Mouse (Mus musculus): ENCODE data around the gene Csk. TPM values are rescaled to one million over a fixed set of nuclear protein-coding genes. Genes with fewer than 3 reads are reported as not detected.

Gene Csk
- polyA plus RNA-seq, 1 experiment = not detected

DNA sequence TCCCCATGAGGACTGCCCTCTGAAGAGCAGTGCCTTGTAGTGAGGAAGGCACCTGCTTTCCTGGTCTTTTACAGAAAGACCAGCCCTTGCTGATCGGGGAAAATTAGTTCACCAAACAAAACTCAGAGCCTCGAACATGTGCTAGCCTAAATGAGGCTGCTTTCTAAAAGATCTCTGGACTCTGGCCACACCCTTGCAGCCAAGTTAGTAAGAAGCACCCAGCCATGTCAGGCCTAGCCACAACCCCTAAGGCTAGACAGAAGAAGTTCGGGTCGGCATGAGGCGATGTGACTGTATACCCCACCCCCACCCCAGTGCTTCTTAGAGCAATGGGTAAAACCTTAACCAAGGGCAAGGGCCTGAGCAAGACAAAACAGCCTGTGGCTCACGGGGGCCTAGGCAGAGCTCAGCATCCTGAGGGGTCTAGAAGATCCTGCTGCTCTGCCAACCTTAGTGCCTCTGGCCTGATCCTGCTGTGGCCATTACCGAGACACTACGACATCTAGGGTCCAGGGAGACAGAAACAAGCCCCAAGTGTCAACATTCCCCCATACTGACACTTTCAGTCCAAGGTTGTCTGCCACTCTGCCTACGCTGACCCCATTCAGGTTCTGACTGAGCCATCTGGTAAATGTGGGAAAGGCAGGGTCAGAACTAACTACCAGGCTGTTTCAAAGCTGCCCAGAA, 10.1 kb downstream of the Csk start:
- peak overlapping the region; percentile 68 for H3K27ac ChIP-seq (ENCODE audit: insufficient read depth, low read depth, low read length)
- H3K4me3 ChIP-seq (ENCODE audit: insufficient read depth, low read depth, low read length) = peak overlapping the region; percentile 90
- WGBS = 18% methylated on average over 9 of the region's 9 CpGs
- TF ChIP-seq POLR2A (IDR thresholded peaks at IDR 0.05; ENCODE audit: insufficient read depth, low read depth, low read length) = no peak
- TF ChIP-seq CTCF (IDR thresholded peaks at IDR 0.05; ENCODE audit: insufficient read depth, low read depth, low read length) = no peak
- peaks cover 56% of the 10 kb centered on the region for H3K4me1 ChIP-seq (ENCODE audit: control insufficient read depth, insufficient read depth, low read length)

DNA sequence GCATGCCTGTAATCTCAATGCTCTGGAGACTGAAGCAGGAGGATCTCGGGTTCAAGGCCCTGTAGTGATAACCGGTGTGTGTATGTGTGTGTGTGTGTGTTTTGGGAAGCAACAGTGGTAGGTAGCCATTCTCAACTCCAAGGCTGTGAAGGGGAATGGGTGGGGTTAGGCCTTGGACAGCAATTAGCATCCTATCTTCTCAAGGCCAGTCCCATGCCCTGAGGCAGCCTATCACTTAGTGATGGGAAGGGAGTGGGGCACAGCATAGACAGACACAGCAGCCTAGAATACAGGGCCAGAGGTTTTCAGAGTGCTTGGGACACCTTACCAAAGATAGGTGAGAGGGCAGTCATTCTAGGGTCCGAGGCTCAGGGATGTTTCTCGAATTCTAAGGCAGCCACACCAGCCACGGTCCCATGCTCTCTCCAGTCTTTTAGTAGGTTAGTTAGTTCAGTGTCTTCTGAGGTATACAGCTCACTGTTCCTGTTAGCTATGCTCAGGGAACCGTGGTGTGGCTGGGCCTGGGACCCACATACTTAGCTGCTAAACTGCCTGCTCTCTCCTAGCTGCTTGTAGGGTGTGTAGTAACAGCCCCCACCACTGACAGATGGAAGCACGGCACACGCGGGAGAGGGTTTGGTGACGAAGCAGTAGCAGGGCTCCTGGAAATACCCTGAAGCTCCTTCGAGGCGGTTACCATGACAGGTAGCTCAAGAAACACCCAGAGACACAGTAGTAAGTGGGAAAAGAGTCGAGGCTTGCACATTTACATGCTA, 11.5 kb downstream of the Csk start:
- Histone ChIP-seq H3K27ac (ENCODE audit: insufficient read depth, low read depth, low read length) (peak overlapping the region; percentile 87), H3K4me1 (ENCODE audit: control insufficient read depth, insufficient read depth, low read length) (peaks cover 64% of the 10 kb centered on the region), H3K4me3 (ENCODE audit: insufficient read depth, low read depth, low read length) (peak overlapping the region; percentile 10)
- 48% methylated on average over 13 of the region's 13 CpGs for WGBS
- TF ChIP-seq POLR2A (IDR thresholded peaks at IDR 0.05; ENCODE audit: insufficient read depth, low read depth, low read length) = no peak
- no peak for TF ChIP-seq CTCF (IDR thresholded peaks at IDR 0.05; ENCODE audit: insufficient read depth, low read depth, low read length)

DNA sequence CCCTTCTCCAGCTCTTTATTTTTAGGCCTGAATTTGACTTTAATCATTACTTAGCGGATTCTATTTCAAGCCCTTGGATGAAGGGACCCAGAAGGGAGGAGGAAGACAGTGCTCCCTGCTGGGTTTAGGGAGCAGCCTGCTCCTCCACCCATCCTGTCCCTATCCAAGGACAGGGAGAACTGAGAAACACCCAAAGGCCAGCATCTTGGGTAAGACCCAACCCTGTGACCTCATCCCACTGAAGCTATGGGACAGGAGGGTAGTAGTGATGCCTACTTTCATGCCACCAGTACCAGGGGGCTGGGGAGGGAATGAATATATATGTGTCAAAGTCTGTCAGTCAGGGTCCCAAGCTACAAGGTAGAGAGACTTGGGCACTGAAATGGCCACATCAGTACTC, 12.4 kb downstream of the Csk start:
- WGBS = 8% methylated on average over 1 of the region's 1 CpGs
- H3K27ac ChIP-seq (ENCODE audit: insufficient read depth, low read depth, low read length) = peak overlapping the region; percentile 87
- H3K4me3 ChIP-seq (ENCODE audit: insufficient read depth, low read depth, low read length) = no peak overlapping the region
- TF ChIP-seq CTCF (IDR thresholded peaks at IDR 0.05; ENCODE audit: insufficient read depth, low read depth, low read length) (no peak), POLR2A (IDR thresholded peaks at IDR 0.05; ENCODE audit: insufficient read depth, low read depth, low read length) (no peak)
- H3K4me1 ChIP-seq (ENCODE audit: control insufficient read depth, insufficient read depth, low read length) = peaks cover 62% of the 10 kb centered on the region

DNA sequence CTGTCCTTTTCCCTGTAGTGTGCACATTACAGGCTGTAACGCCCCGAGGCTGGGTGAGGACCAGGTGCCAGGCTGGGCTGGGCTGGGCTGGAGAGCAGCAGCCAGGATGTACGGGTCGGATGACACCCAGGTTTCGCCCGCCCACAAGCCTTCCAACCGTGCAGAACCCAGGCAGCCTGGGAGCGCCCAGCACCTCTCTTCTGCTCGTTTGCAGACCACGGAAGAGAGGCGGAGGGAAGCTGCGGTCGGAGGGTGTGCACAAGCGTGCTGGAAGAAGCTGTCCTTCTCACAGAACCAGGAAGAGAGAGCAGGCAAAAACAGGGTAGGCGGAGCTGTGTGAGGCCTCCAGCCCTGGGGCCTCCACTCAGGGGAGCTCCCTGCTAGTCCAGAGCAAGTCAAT, 13.0 kb downstream of the Csk start:
- WGBS = 17% methylated on average over 15 of the region's 15 CpGs
- peaks cover 62% of the 10 kb centered on the region for H3K4me1 ChIP-seq (ENCODE audit: control insufficient read depth, insufficient read depth, low read length)
- peak overlapping the region; percentile 26 for H3K4me3 ChIP-seq (ENCODE audit: insufficient read depth, low read depth, low read length)
- TF ChIP-seq POLR2A (IDR thresholded peaks at IDR 0.05; ENCODE audit: insufficient read depth, low read depth, low read length) = 0 out of 2 replicates have a peak, but pooled peaks have one; percentile 5
- no peak for TF ChIP-seq CTCF (IDR thresholded peaks at IDR 0.05; ENCODE audit: insufficient read depth, low read depth, low read length)
- peak overlapping the region; percentile 87 for H3K27ac ChIP-seq (ENCODE audit: insufficient read depth, low read depth, low read length)

DNA sequence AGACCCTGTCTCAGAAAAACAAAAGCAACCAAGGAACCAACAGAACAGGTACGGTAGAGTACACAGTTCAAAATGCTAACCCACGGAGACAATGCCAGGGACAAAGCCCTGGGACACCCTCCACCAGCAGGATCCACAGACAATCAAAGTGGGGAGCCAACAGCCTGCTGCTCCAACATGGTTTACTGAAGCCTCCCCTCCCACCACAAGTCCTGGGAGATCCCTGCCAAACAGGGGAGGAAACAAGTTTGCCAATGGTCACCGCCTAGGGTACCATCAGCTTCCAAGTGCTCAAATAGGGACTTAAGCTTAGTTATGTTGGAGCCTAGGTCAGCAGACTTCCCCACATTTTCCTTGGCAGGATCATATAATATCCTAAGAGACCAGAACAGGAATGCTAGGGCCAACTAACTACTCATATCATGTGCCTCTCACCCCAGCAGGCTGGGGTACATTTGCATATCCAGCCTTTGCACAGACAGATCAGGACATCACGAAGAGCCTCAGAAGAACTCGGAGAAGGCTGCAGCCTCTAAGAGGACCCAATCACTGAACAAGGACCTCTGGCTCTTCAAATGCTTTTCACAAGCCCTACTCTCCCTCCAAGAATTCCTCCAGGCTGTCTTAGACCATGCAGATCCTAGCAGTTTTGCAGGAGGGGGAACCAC, 13.6 kb downstream of the Csk start:
- Histone ChIP-seq H3K4me1 (ENCODE audit: control insufficient read depth, insufficient read depth, low read length) (peaks cover 66% of the 10 kb centered on the region), H3K27ac (ENCODE audit: insufficient read depth, low read depth, low read length) (peak overlapping the region; percentile 87), H3K4me3 (ENCODE audit: insufficient read depth, low read depth, low read length) (peak overlapping the region; percentile 26)
- WGBS = 29% methylated on average over 5 of the region's 5 CpGs
- TF ChIP-seq POLR2A (IDR thresholded peaks at IDR 0.05; ENCODE audit: insufficient read depth, low read depth, low read length) = no peak
- no peak for TF ChIP-seq CTCF (IDR thresholded peaks at IDR 0.05; ENCODE audit: insufficient read depth, low read depth, low read length)

DNA sequence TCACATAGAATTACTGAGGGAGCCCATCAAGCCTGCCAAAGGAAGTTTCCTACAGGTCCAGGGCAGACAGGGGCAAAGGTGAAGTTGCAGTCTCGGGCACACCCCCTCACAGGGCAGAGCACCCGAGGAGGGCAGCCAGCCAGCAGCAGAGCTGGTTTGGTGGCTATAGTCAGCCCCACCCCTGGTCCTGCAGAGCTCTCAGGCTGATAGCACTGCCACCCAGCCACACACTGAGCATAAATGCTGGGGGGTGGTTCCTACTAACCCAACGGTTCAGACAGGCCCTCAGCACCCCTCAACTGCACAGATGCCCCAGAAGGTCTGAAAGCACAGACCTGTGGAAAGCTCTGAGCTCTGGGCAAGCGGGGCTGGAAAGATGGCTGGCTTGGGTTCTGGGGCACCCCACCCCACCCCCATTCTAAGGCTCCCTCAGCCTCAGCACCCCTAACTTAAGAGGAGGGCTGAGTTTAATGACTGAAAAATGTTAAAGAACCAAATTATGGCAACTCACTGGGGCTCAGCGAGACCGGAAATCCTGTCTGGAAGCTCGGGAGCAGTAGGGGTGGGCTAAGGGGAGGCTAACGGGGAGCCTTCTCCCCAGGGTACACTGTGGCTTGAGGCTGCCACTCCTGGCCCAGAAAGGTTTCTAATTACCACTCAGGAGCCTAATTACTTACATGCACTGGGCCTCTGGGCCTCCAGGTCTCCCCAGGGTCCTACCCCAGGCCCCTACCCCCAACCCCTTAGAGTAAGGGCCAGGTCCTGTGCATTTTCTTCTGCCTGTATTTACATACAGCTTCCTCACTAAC, 14.6 kb downstream of the Csk start:
- TF ChIP-seq POLR2A (IDR thresholded peaks at IDR 0.05; ENCODE audit: insufficient read depth, low read depth, low read length) = no peak
- TF ChIP-seq CTCF (IDR thresholded peaks at IDR 0.05; ENCODE audit: insufficient read depth, low read depth, low read length) = no peak
- 22% methylated on average over 8 of the region's 8 CpGs for WGBS
- peaks cover 73% of the 10 kb centered on the region for H3K4me1 ChIP-seq (ENCODE audit: control insufficient read depth, insufficient read depth, low read length)
- peak overlapping the region; percentile 1; the same call in 1 of the 2 replicates for H3K4me3 ChIP-seq (ENCODE audit: insufficient read depth, low read depth, low read length)
- peak overlapping the region; percentile 90 for H3K27ac ChIP-seq (ENCODE audit: insufficient read depth, low read depth, low read length)

DNA sequence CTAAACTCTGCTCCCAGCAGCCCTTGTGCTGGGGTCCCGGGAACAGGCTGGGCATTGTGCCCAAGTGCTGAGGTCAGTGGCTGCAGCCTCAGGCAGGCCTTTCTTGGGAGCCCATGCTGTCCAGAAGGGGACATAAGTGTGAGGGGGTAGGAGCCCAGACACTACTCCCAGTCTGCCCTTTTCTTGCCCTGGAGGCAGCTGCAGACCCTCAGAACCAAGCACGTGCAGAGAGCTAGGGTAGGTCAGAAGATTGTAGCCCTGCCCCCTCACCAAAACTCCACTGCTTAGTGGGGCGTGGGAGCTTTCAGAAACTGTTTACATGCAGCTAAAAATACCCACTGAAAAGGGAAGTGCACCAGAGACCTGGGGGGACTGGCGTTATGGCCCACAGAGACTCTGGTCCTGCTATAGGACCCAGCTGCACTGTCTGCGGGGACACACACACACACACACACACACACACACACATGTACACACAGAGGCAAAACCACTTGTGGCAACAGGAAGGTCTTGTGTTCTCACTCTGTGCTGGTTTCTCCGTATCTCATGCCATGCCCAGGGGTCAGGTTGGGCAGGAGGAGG, 15.6 kb downstream of the Csk start:
- TF ChIP-seq CTCF (IDR thresholded peaks at IDR 0.05; ENCODE audit: insufficient read depth, low read depth, low read length) (no peak), POLR2A (IDR thresholded peaks at IDR 0.05; ENCODE audit: insufficient read depth, low read depth, low read length) (no peak)
- Histone ChIP-seq H3K4me3 (ENCODE audit: insufficient read depth, low read depth, low read length) (no peak overlapping the region), H3K4me1 (ENCODE audit: control insufficient read depth, insufficient read depth, low read length) (peaks cover 72% of the 10 kb centered on the region), H3K27ac (ENCODE audit: insufficient read depth, low read depth, low read length) (peak overlapping the region; percentile 90)
- WGBS = 6% methylated on average over 6 of the region's 6 CpGs

DNA sequence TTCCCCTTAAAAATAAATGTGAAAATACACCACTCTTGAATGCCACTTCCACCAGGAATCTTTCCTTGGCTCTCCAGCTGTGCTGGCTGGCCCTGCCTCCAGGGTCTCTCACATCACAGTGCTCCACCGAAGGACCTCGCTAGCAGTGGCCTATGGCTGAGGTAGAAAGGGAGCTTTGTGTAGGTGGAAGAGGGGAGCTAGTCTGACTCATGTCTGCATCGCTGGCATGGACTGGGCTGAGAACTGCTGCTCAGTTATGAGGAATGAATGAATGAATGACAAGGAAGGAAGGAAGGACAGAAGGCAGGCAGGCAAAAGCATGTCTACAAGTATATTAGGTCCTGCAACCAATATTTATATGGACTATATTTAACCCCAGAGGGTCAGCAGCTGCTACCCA, 16.2 kb downstream of the Csk start:
- peaks cover 69% of the 10 kb centered on the region for H3K4me1 ChIP-seq (ENCODE audit: control insufficient read depth, insufficient read depth, low read length)

More for the DNA sequence above, 16.2 kb downstream of the Csk start:
- no peak for TF ChIP-seq CTCF (IDR thresholded peaks at IDR 0.05; ENCODE audit: insufficient read depth, low read depth, low read length)
- TF ChIP-seq POLR2A (IDR thresholded peaks at IDR 0.05; ENCODE audit: insufficient read depth, low read depth, low read length) = no peak
- no peak overlapping the region for H3K4me3 ChIP-seq (ENCODE audit: insufficient read depth, low read depth, low read length)
- peak overlapping the region; percentile 90 for H3K27ac ChIP-seq (ENCODE audit: insufficient read depth, low read depth, low read length)
- WGBS = 14% methylated on average over 3 of the region's 3 CpGs
